Mouse (Mus musculus) brain, embryonic 14.5 days (tissue): ENCODE measurements around the gene Qrich1.

Experiments
- CTCF ChIP-seq: fragments of 200-500 bp; IDR thresholded peaks from 2 replicates; pipeline ENCODE4 v1.5.1; 2012; ENCODE audit warnings: inconsistent platforms, mild to moderate bottlenecking, moderate library complexity, borderline replicate concordance; ENCODE audit not compliant: insufficient read depth, insufficient read length; ENCODE audit errors: extremely low read depth
- POLR2A ChIP-seq: fragments of 200-500 bp; IDR thresholded peaks from 2 replicates; pipeline ENCODE4 v1.6.1; 2012; ENCODE audit warnings: mild to moderate bottlenecking, inconsistent platforms, borderline replicate concordance; ENCODE audit not compliant: poor library complexity, insufficient read depth, insufficient read length, severe bottlenecking; ENCODE audit errors: extremely low read depth

DNA sequence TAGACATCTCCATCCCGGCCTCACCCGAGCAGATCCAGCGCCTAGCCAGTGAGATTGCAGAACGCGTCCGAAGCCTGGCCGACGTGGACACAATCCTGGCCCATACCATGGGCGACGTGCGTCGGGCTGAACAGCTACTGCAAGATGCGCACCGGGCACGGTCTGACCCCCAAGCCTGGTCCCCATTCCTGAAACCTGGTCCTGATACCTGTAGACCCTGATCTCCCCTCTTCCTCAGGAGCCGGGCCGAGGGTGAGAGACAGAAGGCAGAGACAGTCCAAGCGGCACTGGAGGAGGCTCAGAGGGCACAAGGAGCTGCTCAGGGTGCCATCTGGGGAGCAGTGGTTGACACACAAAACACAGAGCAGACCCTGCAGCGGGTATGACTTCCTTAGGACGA is 27.4 kb upstream of the Qrich1 start:
- TF ChIP-seq CTCF (no peak), POLR2A (no peak)
